Mouse (Mus musculus) embryonic fibroblast, embryonic 13.5 days (primary cell): Measurements from ENCODE around the gene Odc1.

Experiments used
- CTCF ChIP-seq: IDR thresholded peaks from 2 replicates; pipeline ENCODE4 v1.5.1; 2011; ENCODE audit warnings: mild to moderate bottlenecking, control low read depth, low read length, moderate library complexity, borderline replicate concordance; ENCODE audit not compliant: insufficient read depth
- POLR2A ChIP-seq: IDR thresholded peaks from 2 replicates; pipeline ENCODE4 v1.6.1; 2011; ENCODE audit warnings: low read depth, mild to moderate bottlenecking, control low read depth, low read length, moderate library complexity

DNA sequence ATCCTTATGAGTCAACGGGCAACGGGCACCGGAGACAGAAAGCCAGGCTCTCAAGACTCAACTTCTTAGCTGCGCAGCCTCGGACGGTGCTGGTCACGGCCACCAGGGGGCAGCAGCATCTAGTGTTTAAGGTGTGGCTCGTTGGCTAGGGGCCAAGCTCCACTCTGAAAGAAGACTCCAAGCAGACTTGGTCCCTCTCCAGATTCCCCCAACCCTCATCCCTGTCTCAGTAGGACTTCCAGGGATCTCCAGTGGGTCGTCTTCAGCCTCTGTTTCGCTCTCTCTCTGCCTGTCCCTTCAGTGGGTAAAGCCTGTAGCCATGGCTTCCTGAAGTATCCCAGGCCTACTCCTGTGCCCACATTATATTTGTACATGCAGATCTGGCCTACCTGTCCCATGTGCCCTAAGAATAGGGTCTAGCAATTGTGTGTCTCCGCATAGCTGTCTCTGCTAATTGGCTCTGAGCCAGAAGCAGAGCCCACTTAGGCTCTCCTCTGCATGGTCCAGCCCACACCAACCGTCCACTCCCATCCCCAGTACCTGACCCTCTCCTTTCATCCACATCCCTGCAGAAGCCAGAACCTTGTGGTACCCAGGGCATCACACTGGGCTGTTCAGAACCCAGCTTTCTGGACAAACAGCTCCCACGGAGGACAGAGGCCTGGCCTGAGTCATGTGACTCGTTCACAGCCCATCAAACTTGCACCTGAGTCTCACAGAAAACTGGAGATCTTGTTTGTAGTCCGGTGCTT is 9.8 kb downstream of the Odc1 start:
- no peak for TF ChIP-seq POLR2A
- TF ChIP-seq CTCF = peak; percentile 94
